Mouse (Mus musculus): ENCODE results near the gene Rdh9. TPM values are rescaled to one million over a fixed set of nuclear protein-coding genes. Genes with fewer than 3 reads are reported as not detected.
"Not testable (repeated sequence)": the region's sequence is repeated elsewhere in the genome, so short reads cannot be mapped to it uniquely, and the experiment has no call there.

Rdh9 gene
- polyA plus RNA-seq, 1 experiment from 2014 or later, result 0.10 TPM

DNA sequence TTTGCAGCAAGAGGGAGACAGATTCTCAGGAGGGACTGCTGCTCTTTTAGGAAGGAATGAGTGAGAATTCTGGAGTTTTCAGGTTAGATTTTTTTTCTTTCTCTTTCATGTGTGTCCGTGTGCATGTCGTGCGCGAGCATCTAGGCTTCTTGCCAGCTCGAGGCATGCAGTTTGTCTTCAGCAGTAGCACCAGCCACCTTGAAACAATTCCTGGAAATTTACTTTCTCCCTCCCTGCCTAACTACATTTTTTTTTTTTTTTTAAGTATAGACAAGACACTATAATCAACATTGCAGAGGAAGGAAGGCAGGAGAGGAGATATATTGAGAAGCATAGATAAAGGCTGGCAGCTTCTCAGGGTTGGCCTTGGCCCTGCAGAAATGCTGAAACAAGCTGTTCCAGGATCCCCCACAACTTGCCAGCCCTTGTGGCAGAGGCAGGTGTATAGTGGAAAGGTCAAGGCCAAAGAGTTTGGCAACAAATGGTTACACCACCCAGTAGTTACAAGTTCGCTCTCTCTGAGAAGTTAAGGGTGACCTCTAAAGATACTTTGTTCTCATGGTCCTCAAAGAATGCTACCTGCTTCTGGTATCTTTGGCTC is 21.5 kb upstream of the Rdh9 start:
- TF ChIP-seq CTCF (IDR thresholded peaks at IDR 0.05), result no peak
- peak; percentile 81 for TF ChIP-seq EP300 (IDR thresholded peaks at IDR 0.05)
- ATAC-seq, result peak; percentile 22; the same call in 1 of the 2 replicates
- H3K4me1 ChIP-seq (ENCODE audit: insufficient read depth, low read depth, low read length), result peaks cover 6% of the 10 kb centered on the region; the same call in 1 of the 2 replicates
- no peaks in the 10 kb centered on the region for H3K9me3 ChIP-seq (ENCODE audit: low read length)
- DNase-seq (ENCODE audit: low spot score), result peak; percentile 52
- WGBS, result 53% methylated on average over 6 of the region's 6 CpGs
- no peak overlapping the region for H3K9ac ChIP-seq (replicated peaks; ENCODE audit: low read depth)
- no peaks in the 10 kb centered on the region for H3K27me3 ChIP-seq (replicated peaks; ENCODE audit: insufficient read depth, low read length)
- no peak overlapping the region for H3K27ac ChIP-seq (ENCODE audit: low read length)
- H3K36me3 ChIP-seq (ENCODE audit: insufficient read depth, low read length), result no peaks in the 10 kb centered on the region
- no peak overlapping the region for H3K4me2 ChIP-seq (replicated peaks; ENCODE audit: low read depth, low read length)
- no peak overlapping the region for H3K4me3 ChIP-seq (ENCODE audit: low read depth, low read length)

DNA sequence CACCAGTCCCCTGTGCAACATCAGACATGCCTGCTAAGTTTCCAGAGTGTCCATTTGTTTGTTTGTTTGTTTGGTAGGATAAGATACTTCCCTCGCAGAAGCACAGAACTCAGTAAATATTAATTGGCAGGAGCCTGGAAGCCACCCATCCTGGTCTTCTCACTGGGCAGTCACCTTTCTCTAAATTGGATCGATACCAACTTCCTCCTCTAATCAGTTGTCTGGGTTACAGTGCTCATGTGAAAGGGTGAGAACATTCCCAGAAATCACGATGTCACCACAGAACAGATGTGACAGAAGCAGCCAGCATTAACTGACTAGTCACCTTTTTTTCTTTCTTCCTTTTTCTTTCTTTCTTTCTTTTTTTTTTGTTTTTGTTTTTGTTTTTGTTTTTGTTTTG is 20.9 kb upstream of the Rdh9 start:
- Histone ChIP-seq H3K27ac (ENCODE audit: low read length) (no peak overlapping the region), H3K4me2 (replicated peaks; ENCODE audit: low read depth, low read length) (no peak overlapping the region), H3K4me3 (ENCODE audit: low read depth, low read length) (no peak overlapping the region), H3K4me1 (ENCODE audit: insufficient read depth, low read depth, low read length) (0 out of 2 replicates have a peak, but pooled peaks cover 4% of the 10 kb centered on the region), H3K9me3 (ENCODE audit: low read length) (no peaks in the 10 kb centered on the region), H3K9ac (replicated peaks; ENCODE audit: low read depth) (no peak overlapping the region), H3K36me3 (ENCODE audit: insufficient read depth, low read length) (no peaks in the 10 kb centered on the region), H3K27me3 (replicated peaks; ENCODE audit: insufficient read depth, low read length) (no peaks in the 10 kb centered on the region)
- 36% methylated on average over 3 of the region's 3 CpGs for WGBS
- ATAC-seq (no peak), DNase-seq (ENCODE audit: low spot score) (peak; percentile 4)
- no peak for TF ChIP-seq EP300 (IDR thresholded peaks at IDR 0.05)
- TF ChIP-seq CTCF (IDR thresholded peaks at IDR 0.05), result no peak

DNA sequence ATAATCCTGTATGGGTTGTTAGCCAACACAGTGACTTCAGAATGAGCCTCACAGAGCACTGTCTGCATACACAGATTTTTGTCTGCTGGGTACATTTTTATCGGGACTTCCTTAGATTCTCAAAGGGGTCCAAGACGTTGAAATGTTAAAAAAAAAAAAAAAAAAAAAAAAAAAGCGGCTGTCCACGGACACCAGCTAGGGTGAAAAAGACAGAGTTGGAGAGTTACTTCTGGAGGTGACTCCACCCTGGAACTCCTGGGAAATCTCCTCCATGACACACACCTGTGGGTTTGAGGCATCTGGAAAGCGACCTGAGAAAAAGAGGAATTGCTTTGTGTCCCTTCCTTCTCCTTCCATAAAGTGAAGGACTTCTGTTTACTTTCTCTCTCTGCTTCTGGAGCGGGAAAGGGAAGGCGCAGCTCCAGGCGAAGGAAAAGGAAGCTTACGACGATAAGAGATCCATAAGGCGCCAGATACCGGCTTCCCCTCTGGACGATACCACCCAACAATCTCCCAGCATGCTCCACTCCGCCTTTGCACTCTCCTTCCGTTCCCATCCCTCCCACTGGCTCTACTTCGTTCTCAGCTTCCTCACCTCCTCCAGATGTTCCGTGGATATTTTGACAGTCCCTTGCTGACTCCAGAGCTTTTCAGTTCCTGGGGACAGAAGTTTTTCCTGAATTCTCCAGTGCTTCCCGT is 20.3 kb upstream of the Rdh9 start:
- DNase-seq (ENCODE audit: low spot score) (peak; percentile 62), ATAC-seq (peak; percentile 55)
- no peak for TF ChIP-seq CTCF (IDR thresholded peaks at IDR 0.05)
- peak; percentile 65; the same call in 1 of the 2 replicates for TF ChIP-seq EP300 (IDR thresholded peaks at IDR 0.05)
- Histone ChIP-seq H3K36me3 (ENCODE audit: insufficient read depth, low read length) (no peaks in the 10 kb centered on the region), H3K4me3 (ENCODE audit: low read depth, low read length) (peak overlapping the region; percentile 14), H3K4me2 (replicated peaks; ENCODE audit: low read depth, low read length) (peak overlapping the region; percentile 52), H3K9ac (replicated peaks; ENCODE audit: low read depth) (0 out of 2 replicates have a peak overlapping the region, but pooled peaks have one; percentile 8), H3K9me3 (ENCODE audit: low read length) (no peaks in the 10 kb centered on the region), H3K4me1 (ENCODE audit: insufficient read depth, low read depth, low read length) (0 out of 2 replicates have a peak, but pooled peaks cover 4% of the 10 kb centered on the region), H3K27ac (ENCODE audit: low read length) (0 out of 2 replicates have a peak overlapping the region, but pooled peaks have one; percentile 20), H3K27me3 (replicated peaks; ENCODE audit: insufficient read depth, low read length) (no peaks in the 10 kb centered on the region)
- WGBS, result 15% methylated on average over 15 of the region's 18 CpGs

DNA sequence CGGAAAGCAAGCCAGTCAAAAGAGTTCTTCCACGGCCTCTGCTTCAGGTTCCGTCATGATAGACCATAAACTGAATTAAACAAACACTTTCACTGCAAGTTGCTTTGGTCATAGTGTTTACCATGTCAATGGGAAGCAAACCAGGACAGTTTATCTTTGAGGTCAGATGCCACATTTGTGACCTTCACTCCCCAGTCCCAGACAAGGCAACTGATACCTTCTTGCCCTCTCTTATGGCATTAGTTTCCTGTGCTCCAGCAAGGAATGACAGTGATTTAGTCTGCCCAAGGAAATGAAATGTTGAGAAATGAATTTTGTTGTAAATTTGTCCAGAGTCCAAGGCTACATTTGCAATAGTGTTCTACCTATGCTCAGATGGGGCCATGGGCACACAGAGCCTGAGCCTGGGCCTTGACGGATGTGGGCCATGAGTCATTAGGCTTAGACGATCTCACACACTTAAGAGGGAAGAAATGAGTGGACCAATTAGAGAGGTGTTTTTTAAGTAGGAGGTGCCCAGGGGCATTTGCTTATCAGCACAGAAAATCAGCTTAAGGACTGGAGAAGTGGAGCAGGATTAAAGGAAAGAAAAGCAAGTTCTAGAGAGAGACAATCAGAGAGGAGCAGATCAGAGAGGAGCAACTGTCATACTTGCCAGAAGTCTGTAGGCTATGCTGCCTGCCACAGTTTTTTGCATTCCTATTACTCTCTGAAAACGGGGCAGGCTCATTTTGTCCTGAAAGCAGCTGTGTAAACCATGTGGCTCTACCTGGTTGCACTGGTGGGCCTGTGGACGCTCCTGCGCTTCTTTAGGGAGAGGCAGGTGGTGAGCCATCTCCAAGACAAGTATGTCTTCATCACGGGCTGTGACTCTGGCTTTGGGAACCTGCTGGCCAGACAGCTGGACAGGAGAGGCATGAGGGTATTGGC is 16.7 kb upstream of the Rdh9 start, which contains the start of the genes Rdh1 and Rdh16f1:
Rdh1 (plus strand) TSS at position 541 of the 930 bp plus-strand sequence.
Rdh16f1 (plus strand) TSS at position 607 of the 930 bp plus-strand sequence.
- Histone ChIP-seq H3K4me1 (ENCODE audit: insufficient read depth, low read depth, low read length) (0 out of 2 replicates have a peak, but pooled peaks cover 4% of the 10 kb centered on the region), H3K36me3 (ENCODE audit: insufficient read depth, low read length) (no peaks in the 10 kb centered on the region), H3K9me3 (ENCODE audit: low read length) (no peaks in the 10 kb centered on the region), H3K4me2 (replicated peaks; ENCODE audit: low read depth, low read length) (no peak within 1 kb of the TSS), H3K9ac (replicated peaks; ENCODE audit: low read depth) (no peak within 1 kb of the TSS), H3K4me3 (ENCODE audit: low read depth, low read length) (no peak within 1 kb of the TSS), H3K27me3 (replicated peaks; ENCODE audit: insufficient read depth, low read length) (no peaks in the 10 kb centered on the region), H3K27ac (ENCODE audit: low read length) (no peak within 1 kb of the TSS)
- DNase-seq (ENCODE audit: low spot score) (peak; percentile 70), ATAC-seq (peak; percentile 65)
- WGBS, result 55% methylated on average over 9 of the region's 9 CpGs
- TF ChIP-seq EP300 (IDR thresholded peaks at IDR 0.05) (no peak), CTCF (IDR thresholded peaks at IDR 0.05) (no peak)

DNA sequence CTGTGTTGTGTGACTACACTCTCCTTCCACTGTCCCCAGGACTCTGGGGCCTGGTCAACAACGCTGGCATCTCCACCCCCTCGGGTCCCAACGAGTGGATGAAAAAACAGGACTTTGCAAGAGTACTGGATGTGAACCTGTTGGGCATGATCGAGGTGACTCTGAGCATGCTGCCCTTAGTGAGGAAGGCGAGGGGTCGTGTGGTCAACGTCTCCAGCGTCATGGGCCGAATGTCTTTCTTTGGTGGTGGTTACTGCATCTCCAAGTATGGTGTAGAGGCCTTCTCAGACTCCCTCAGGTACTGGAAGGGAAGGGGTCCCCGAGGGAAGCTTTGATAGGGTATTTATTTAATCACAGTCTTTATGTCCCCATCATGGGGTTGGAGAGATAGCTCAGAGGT is 13.3 kb upstream of the Rdh9 start:
- WGBS, result 89% methylated on average over 10 of the region's 10 CpGs

More for the DNA sequence above, 13.3 kb upstream of the Rdh9 start:
- not testable (repeated sequence) for ATAC-seq; H3K27ac ChIP-seq (ENCODE audit: low read length); DNase-seq (ENCODE audit: low spot score); H3K36me3 ChIP-seq (ENCODE audit: insufficient read depth, low read length); H3K4me2 ChIP-seq (replicated peaks; ENCODE audit: low read depth, low read length); H3K4me1 ChIP-seq (ENCODE audit: insufficient read depth, low read depth, low read length); H3K27me3 ChIP-seq (replicated peaks; ENCODE audit: insufficient read depth, low read length); H3K9ac ChIP-seq (replicated peaks; ENCODE audit: low read depth); H3K9me3 ChIP-seq (ENCODE audit: low read length); H3K4me3 ChIP-seq (ENCODE audit: low read depth, low read length)

All from lung, postnatal 0 days (tissue).